ENCODE assay signal across 9 mouse cellular contexts in genomic region chr2:160796973-160797372, GRCm38 (mm10).
DNase-seq lines count a peak whose midpoint lies in the region; ATAC-seq and TF ChIP-seq lines count a peak whose summit lies in the region.
"Had no signal": no experiment of that assay in that cellular context is flagged by ENCODE, and none has a peak within 500 bp of the region (broad histone marks: within the 10 kb centered on the region; RNA-seq: fewer than 3 reads in every experiment).

No protein-coding gene starts in this region.

- H3K4me3 ChIP-seq in left cerebral cortex, adult 2 months = no peak overlapping the region
- H3K4me3 ChIP-seq in liver, embryonic 12.5 days = no peak overlapping the region
- H3K4me3 ChIP-seq: limb, embryonic 15.5 days had no signal

- no peak for TF ChIP-seq CTCF in left cerebral cortex, adult 2 months (IDR thresholded peaks at IDR 0.05)

- intact Hi-C loops in gastrocnemius, postnatal 14 days (cut with DNase I; ENCODE audit: low total_unique reads) = no loop called here
- intact Hi-C loops in left cerebral cortex, adult 2 months (cut with DNase I) = no loop called here

- no peak overlapping the region for H3K9ac ChIP-seq in liver, embryonic 12.5 days
- H3K9ac ChIP-seq: limb, embryonic 15.5 days had no signal

- 68% methylated on average over 2 of the region's 2 CpGs for WGBS in liver, embryonic 12.5 days (ENCODE audit: insufficient replicate concordance)

- no peaks in the 10 kb centered on the region for H3K9me3 ChIP-seq in liver, embryonic 12.5 days (replicated peaks)
- H3K9me3 ChIP-seq: limb, embryonic 15.5 days had no signal

- DNase-seq in retina, postnatal 1 day = peak; percentile 62
- DNase-seq in retina, embryonic 14.5 days (ENCODE audit: low spot score) = no peak
- DNase-seq in cerebellum, adult 11 months = peak; percentile 65
- DNase-seq in gastrocnemius, postnatal 14 days = peak; percentile 74
- DNase-seq in left cerebral cortex, adult 2 months (ENCODE audit: extremely low spot score in 1 of 2, low spot score in 2 of 2) = no peak
- peak; percentile 32 to 40 for DNase-seq in right cerebral cortex, postnatal 36 days (ENCODE audit: low spot score in 2 of 2)

- H3K4me2 ChIP-seq in liver, embryonic 12.5 days = no peak overlapping the region
- H3K4me2 ChIP-seq: limb, embryonic 15.5 days had no signal

- peak overlapping the region; percentile 75 for H3K27ac ChIP-seq in left cerebral cortex, adult 2 months
- no peak overlapping the region for H3K27ac ChIP-seq in liver, embryonic 12.5 days
- H3K27ac ChIP-seq: limb, embryonic 15.5 days had no signal

- no peaks in the 10 kb centered on the region for H3K4me1 ChIP-seq in liver, embryonic 12.5 days
- H3K4me1 ChIP-seq: limb, embryonic 15.5 days had no signal

- H3K27me3 ChIP-seq in liver, embryonic 12.5 days (replicated peaks) = no peaks in the 10 kb centered on the region
- H3K27me3 ChIP-seq: limb, embryonic 15.5 days had no signal

- no peaks in the 10 kb centered on the region for H3K36me3 ChIP-seq in liver, embryonic 12.5 days
- H3K36me3 ChIP-seq: limb, embryonic 15.5 days had no signal

- no peak for ATAC-seq in monocyte, adult 5-6 weeks (replicated peaks; ENCODE audit: insufficient number of reproducible peaks, low FRiP score, low TSS enrichment, poor library complexity, severe bottlenecking)
- no peak for ATAC-seq in liver, embryonic 12.5 days

Comparison
In these comparisons a context has a peak if more than half of its experiments do, and no peak if none do; other contexts are left out.
1. DNase-seq: peak in retina, postnatal 1 day (single experiment), cerebellum, adult 11 months (single experiment), gastrocnemius, postnatal 14 days (single experiment) and right cerebral cortex, postnatal 36 days (2 of 2); none in retina, embryonic 14.5 days (single experiment) and left cerebral cortex, adult 2 months (0 of 2).